Mouse (Mus musculus) right cerebral cortex, postnatal 10 days (tissue): ENCODE data around the gene Nepro.

Experiments used
- DNase-seq, 2 experiments: peaks; one replicate each; pipeline ENCODE4 v3.0.0; 2021; ENCODE audit warnings: low spot score in 2 of 2

Nepro gene

DNA sequence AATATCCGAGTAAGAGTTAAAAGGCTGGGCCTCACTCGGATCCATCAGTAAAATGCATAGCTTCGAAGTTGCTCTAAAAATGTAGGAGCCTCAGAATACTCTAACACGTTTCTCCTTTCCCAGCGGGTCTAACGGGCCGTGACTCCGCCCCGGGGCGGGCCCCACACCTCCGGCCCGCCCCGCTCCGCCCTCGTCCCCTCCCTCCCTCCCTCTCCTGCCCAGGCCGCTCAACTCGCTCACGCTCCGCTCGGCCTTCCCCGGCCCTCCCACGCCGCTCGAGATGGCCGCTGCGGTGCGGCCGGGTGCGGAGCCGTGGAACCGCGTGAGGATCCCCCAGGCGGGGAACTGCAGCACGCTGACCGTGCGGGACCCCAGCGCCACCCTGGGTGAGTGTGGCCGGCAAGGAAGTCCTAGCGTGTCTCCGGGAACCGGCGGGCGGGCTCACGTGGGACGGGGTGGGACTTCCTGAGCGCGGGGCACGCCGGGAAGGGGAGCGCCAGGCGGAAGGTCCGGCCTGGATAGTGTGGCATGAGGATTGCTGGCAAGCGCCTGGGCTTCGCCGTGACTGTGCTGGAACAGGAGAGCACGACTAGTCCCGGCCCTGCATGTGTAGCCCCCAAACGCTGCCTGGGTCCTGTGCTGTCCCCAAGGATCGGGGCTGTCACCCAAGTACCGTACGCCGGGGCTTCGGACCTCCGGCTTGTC is at the start of gene Nepro:
TSS of gene Nepro (plus strand) at position 219 of the 705 bp plus-strand sequence.
- DNase-seq: peak; percentile 95

DNA sequence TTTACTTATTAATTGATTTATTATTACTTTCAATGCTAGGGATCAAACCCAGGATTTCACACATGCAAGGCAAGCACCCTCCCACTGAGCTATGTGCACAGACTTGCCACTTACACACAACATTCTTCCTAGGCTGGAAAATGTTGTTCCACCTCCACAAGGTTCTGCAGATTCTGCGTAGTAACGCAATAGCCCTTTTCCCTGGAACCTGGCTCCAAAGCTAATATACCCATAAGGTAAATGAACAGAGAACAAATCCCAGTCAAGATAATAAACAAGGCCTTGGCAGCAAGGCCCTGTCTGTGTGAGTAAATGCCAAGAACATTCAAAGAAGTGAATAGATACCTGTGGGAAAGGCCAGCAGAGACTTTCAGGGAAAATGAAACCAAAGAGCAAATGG is 47.7 kb upstream of the Nepro start:
- no peak for DNase-seq

DNA sequence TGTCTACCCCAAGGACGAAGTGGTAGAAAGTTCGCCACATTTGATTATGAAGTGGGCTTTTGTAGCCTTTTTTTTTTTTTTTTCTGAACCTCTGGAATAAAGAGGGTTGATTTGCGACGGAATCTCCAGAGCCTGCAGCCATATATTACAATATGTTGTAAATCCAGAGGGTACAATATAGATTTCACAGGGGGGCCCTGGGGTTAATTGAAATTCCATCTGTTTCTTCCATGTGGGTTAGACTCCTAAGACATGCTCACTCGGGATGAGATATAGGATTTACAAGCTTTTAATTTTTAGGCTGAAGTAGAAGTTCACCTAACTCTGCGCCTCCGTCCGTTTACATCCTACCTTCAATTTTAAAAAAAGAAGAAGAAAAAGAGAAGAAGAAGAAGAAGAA is 45.0 kb upstream of the Nepro start:
- no peak for DNase-seq

DNA sequence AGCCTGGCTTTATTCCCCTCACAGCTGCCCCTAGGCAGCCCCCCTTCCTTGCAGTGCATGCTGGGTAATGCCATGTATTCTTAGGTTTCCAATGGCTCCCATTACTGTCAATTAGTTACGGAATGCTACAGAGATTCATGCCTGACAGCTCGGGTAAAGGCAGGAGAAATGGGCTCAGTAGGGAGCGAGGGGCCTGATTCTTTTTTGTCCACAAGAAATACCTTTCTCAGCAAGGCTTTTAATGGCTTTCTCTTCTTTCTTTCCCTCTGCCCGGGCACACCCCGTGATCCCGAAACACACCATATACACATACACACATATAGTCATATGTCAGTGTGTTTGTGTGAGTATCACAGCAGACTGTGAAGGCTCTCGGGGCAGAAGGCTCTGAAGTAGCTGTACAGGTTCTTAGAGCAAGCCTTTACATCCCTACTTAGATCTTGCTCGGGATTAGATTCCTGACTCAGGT is 44.6 kb upstream of the Nepro start:
- no peak for DNase-seq

DNA sequence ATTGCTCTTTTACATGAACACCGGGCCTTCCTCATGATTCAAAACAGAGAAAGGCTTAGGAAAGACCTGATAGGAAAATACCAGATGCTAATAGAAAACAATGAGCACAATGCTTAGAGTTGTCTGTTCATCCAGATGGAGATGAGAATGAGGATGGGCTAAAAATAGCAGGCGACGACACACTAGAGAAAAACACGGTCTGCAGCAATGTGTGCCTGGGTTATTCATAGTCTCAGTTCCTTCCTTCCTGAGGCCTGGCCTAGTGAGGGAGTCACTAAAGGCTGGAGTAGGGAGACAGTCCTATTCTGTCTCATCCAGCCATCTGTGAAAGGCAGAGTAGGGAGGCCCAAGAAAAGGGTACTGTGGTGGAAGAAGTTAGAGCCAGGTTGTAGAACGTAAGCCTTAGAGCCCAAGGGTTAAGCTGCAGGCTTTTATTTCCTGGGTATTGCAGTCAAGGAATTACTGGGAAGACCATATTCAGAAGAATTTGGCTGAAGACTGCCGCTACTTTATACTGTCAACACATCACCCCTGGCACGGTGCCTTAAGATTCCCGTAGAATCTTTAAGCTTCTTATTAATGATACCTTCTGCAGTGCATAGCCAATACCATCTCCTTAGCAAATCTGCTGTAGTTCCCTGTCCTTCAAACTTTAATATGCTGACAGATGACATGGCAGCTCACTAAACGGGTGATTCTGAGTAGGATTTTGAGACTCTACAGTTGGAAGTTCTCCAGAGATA is 43.2 kb upstream of the Nepro start:
- peak; percentile 56 to 82 for DNase-seq

DNA sequence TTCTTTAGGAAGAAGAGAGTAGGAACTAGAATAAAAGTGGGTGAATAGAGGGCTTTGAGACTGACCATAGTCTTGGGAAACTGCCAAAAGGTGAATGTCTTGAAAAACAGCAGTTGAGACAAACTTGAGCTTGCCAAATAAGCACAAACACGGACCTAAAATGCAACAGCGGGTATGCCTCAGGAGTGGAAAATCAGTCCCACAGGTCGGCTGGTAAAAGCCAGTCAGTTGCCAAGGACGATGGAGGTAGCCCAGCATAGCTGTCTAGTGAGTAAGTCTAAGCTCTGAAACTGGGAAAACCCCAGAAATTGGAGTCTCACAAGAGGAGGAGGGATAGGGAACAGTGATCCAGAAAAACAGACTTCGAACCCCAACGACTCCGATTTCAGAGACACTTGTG is 39.5 kb upstream of the Nepro start:
- DNase-seq: no peak

DNA sequence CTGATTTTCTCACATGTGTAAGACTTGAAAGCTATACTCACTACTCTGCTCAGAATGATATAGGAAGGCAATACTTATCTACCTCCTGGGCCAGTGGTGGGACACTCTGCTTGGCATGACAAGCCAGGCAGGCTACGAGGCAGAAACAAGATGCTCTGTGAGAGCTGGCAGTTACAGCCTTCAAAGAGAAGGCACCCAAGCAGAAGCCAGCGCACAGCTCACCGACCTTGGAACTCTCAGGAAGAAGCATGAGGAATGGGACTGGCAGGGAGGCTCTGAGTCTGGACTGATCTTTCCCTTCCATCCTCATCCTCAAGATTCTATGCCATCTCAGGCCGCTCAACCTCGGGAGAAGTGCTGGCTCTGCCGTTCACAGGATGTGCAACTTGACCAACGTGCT is 38.7 kb upstream of the Nepro start:
- DNase-seq: no peak

DNA sequence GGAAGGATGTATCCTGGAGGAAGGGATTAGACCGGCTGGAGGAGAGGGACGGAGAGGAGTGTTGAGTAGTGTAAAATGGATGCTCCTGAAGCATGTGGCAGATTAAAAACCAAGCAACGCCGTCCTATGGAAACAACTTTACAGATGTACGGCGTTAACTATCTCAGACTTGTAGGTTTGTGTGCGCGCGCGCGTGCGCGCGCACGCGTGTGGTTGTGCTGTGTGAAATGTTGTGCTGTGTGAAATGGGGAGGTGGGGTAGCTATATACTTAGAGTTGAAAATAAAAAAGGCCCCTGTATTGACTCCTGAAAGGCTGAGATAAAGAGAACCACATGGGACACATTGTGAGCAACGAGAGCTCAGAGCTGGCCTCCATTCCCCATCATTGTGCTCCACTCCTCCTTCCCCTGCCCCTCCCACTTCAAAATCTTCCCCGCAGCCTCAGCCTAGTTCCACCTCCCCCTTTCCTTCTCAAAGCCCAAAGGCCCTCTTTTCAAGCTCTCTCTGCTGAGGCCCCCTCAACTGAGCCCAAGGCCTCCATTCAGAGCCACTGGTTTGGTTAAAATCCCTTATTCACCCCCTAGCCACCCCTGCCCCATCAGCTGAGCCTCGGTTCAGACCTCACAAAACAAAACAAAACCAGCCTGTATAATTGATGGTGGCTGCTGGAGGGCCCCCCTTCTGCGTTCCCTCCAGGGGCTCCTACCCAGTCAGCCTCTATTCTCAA is 36.9 kb upstream of the Nepro start:
- DNase-seq: no peak

DNA sequence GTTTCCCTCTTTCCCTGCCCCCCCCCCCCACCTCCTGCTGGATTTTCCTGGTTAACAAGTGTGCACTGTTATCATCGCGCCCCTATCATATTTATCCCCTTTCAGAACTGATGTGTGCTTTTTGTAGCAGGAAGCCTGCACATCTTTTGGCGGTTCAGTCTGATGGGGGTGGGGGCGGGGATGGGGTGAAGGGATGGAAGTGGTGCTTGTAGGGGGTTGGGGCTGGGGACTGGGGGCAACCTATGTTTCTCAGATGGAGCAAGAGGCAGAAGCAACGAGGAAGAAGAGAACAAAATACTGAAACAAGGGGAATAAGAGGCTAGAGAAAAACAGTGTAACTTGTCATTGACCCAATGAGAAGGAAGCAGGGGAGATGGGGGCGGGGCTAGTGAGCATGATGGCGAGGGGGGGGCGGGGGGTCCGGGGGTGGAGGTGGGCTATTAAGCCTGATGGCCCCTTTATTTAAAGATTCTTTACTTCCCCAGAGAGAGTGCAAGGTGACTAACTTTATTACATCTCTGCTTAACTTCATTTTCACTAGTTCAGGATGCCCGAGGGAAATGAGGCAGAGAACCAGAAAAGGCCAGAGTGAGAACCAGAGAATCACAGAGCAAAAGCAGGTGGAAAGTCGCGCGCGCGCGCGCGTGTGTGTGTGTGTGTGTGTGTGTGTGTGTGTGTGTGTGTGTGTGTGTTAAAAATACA is 36.2 kb upstream of the Nepro start:
- DNase-seq: no peak

DNA sequence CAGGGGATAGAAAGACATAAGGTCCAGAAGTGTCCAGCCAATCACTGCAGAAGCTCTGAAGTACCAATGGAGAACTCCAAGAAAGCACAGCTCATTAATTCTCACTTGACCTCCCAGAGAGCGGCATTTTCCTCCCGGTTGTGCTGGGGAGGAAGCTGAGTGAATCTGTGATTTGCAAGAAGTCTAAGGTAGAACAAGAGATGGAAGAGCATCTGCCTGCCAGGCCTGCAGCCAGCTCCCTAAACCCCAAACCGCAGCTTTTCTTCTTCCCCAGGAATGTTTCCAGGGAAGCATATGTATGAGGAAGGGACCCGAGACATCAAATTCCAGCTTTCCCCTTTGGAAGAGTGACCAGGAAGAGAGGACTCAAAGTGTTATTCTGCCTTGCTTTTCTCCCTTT is 35.6 kb upstream of the Nepro start:
- DNase-seq: no peak

DNA sequence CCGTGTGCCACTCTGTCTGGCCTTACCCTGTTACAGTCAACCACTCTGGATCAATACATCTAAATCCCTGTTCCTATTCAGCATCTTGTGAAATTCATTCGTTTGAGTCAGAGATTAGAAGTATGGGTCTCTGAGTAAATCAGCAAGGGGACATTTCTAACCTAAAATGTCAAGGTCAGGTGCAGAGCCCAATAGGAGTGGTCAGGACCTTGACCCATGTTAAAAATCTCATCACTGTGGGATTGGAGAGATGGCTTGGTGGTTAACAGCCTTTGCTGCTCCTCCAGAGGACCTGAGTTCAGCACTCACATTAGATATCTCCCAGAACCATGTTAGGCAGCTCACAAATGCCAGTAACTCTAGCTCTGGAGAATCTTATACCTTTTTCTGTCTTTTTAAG is 33.6 kb upstream of the Nepro start:
- DNase-seq: no peak

DNA sequence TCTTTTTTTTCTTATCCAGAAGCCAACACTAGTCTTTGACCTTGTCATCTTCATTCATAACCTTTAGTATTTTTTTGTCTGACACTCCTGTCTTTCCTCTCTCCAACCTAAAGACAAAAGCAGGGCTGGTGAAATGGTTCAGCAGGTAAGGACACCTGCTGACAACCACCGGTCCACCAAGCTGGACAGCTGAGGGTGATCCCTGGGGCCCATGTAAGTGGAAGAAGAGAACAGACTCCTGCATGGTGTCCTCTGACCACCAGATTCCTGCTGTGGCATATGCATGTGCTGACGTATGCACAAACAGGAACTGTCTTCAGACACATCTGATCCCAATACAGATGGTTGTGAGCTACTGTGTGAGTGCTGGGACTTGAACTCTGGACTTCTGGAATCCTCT is 33.0 kb upstream of the Nepro start:
- no peak for DNase-seq

DNA sequence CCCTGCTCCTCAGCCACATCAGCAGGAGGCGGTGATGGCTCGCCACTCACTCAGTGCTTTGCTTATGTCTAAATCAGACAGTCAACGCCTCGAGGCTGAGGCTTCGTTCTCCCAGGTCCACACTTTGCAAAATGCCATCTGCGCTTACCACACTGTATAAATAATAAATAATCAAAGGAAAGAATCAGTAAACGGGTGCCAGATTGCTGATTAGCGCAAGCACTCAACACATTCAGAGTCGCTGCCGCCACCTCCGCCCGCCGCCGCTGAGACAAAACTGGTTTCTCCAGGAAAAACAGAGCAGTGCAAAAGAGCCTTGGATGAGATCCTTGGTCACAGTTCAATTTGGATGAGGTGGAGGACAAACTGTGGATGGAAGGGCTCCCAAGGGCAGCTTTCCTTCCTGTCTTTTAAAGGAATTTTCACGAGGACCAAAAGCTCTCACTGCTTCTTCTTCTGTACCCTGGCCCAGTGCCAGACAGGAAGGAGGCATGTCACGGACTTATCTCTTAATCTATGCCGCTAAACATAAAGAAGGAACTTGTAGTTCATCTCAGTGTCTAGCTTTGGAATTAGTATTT is 32.5 kb upstream of the Nepro start:
- DNase-seq: peak; percentile 73 to 81

DNA sequence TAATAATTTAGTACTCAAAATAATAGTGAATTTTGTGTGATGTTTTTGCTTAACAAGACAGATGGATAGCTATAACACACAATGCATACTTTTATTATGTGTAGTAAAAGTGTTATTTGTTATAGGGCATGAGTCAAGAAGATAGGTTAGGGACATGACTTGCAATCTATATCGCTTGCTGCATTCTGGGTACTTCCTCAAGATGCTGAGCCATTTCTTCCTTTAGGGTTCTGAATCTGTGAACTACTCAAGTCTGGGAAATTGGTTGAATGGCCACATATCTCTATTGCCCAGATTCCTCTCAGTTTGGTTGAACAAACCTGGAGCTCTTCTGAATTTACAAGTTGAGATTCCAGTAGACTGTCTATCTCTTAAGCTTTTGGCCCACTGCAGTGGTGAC is 31.6 kb upstream of the Nepro start:
- DNase-seq: no peak

DNA sequence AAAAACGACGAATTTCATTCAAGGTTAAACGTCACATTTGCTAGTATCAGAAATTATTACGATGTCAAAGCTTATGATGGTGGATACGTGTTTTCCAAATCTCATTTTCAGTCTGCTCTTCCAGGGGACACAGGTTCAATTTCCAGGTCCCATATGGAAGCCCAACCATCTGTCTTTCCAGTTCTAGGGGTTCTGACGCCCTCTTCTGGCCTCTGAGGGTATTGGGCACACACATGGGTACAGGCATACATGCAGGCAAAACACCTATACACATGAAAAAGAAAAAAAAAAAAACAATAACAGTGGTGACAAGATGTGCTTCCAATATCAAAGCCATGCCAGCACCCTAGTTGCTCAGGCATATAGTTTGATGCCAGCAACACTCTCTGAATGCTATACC is 30.4 kb upstream of the Nepro start:
- no peak for DNase-seq

DNA sequence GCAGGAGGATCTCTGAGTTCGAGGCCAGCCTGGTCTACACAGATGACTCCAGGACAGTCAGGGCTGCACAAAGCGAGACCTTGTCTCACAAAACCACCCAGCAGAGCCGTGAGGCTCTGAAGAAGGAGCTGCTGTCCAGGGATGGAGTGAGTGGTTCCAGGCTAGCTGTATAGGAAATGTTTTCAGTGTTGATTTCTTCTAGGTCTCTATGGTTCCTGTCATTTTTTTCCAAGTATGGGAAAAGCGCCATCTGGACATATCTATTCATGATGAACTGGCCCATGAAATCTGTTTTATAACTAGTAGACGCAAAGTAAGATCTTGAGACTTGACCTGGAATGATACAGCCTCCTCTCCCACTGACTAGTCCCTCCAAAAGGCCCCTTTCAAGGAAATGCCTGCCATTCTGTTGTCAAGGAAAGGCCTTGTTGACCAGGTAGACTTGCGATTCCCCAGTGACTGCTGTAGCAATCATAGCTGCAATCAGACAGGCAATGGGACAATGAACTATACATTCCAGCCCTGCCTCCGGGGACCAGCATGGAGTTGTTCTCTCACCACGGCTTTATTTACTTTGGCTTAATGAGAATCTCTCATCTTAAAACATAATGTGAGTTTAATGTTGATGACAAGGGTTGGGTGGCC is 28.8 kb upstream of the Nepro start:
- no peak for DNase-seq

DNA sequence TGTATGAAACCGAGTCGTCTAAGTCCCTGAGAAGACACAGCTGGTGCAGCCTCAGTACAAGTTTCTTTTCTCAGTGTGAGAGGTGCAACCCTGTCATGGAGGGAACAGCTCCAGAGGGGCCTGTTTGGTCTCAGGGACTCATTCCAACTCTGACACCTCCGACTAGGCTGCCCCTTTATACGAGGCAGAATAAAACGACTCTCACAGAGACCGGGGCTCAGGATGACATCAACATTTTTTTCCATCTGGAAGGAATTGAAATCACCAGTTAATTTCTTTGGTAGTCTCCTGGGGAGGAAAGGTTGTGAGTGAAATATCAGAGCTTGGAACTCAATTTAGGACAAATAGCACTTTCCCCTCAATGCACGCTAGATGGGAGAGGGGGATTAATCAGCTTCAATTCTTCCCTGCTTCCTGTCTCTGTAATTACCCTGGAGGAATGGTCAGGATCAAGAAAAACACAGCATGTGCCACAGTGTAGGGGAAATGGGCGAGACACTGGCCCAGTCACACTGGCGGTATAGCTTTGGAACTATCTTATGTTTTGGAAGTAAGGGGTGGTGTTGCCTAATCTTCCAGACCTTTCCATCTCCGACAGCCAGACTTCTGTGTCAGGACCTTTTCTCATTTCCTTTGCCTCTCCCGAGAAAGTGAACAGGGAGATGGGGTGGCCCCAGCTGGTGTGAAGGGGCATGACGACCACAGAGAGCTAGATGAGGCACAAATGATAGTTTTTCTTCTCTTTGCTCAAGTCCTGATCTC is 28.1 kb upstream of the Nepro start:
- no peak for DNase-seq

DNA sequence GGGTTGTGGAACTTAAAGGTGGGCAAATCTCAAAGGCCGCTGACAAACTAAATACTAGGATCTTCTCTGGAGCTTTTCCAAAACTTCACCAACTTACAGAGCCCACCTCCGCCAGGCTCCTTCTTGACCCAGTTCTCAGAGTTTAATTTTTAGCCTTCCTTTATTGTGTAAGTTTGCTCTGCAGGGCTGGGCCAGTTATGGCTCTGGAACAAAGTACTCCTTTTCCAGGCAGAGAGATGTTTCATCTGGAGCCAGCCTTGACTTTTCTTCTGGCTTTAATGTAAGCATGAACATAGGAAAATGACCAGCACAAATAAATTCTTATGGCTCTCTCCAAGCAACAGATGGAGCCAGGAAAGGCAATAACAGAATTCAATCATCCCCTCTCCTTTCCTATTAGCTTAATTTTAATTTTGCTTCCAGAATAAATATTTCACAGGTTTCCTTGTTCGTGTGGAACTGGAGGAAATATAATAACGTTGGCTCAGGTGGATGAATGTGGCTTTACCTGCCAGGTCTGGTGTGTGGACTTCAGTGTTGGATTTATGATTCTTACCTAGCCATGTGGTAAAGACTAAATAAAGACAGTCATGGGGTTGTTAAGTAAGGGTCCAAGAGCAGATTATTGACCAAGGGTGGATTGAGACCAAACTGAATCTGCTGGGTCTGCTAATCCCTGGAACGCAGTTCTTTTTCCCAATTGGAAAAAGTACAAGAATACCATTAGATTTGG is 26.5 kb upstream of the Nepro start:
- DNase-seq: no peak

DNA sequence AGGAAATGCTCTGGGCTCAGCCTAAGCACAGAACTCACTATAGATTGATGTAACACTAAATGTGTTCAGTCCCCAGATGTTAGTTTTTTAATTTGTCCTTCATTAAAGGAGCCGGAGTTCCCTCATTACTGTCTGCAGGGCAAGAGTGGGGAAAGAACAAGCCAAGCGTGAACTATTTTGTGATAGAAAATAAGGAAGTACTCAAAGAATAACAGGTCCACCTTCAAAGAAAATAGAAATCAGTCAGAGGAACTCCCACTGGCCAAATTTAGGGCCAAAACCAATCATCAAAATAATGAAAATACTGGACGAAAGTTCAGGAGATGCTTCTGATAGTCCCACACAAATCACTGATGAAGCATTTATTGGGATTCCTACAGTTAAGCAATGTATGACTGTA is 22.9 kb upstream of the Nepro start:
- DNase-seq: no peak

DNA sequence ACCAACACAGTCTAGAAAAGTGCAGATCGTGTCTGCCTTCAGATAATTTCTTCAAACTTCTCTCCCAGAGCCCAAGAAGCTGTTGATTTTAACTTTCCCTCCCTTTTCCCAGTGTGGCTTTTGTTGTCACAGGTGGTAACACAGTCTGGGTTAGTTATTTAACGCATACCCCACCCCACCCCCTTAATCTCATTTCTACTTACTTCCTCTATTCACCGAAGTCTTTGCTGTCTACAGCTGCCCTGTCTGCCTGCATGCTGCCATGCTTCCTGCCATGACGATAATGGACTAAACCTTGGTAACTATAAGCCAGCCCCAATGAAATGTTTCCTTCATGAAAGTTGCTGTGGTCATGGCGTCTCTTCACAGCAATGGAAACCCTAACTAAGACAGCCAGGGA is 21.8 kb upstream of the Nepro start:
- DNase-seq: no peak
